Mouse (Mus musculus): ENCODE results near the gene Gm11541. TPM values are rescaled to one million over a fixed set of nuclear protein-coding genes. Genes with fewer than 3 reads are reported as not detected.
A peak's percentile ranks its signal among the peaks of the same experiment; 100 is the strongest.

Gm11541 gene
- total and polyA plus RNA-seq, 3 experiments: 0.17 TPM; not detected in 2

- no peak for TF ChIP-seq JUN (IDR thresholded peaks at IDR 0.05; ENCODE audit: insufficient read depth, low read depth, low read length)
- no peak for TF ChIP-seq MYC (IDR thresholded peaks at IDR 0.05; ENCODE audit: low read depth, low read length)
- TF ChIP-seq E2F4 (IDR thresholded peaks at IDR 0.05; ENCODE audit: insufficient replicate concordance, low read depth, low read length): no peak
- TF ChIP-seq CHD2 (IDR thresholded peaks at IDR 0.05; ENCODE audit: low read length): no peak
- TF ChIP-seq TBP (conservative IDR thresholded peaks at IDR 0.05; ENCODE audit: low read depth, low read length): no peak
- TF ChIP-seq CTCF (conservative IDR thresholded peaks at IDR 0.05 in 1 of 2, IDR thresholded peaks at IDR 0.05 in 1 of 2; ENCODE audit: low read depth in 2 of 2, low read length in 2 of 2): no peak
- TF ChIP-seq IRF4 (IDR thresholded peaks at IDR 0.05; ENCODE audit: low read depth, low read length): no peak
- no peak for TF ChIP-seq POLR2A (IDR thresholded peaks at IDR 0.05; ENCODE audit: low read depth, low read length)
- TF ChIP-seq MAX (IDR thresholded peaks at IDR 0.05; ENCODE audit: low read length): no peak
- TF ChIP-seq ZKSCAN1 (IDR thresholded peaks at IDR 0.05; ENCODE audit: borderline replicate concordance, low read depth, low read length): no peak
- no peak for DNase-seq (ENCODE audit: extremely low read depth)
- peak overlapping the region; percentile 77 to 95 (median 81) for H3K4me3 ChIP-seq (replicated peaks in 1 of 3; ENCODE audit: low read depth in 2 of 3, low read length in 2 of 3, poor library complexity in 1 of 3)
Observed at GRCm38 (mm10) chr11:94676308-94676707, 28.0 kb downstream of the Gm11541 start.

GRCm38 (mm10) chr11:94675446-94675845, 28.9 kb downstream of the Gm11541 start:
- peaks cover 12 to 29% of the 10 kb centered on the region in 2 experiments for H3K4me1 ChIP-seq (ENCODE audit: control insufficient read depth in 1 of 2, insufficient read depth in 2 of 2)
- dilution Hi-C loops (cut with MboI; ENCODE audit: extremely low pct_ligation_motif_present, extremely low pct_unique_long_range_greater_than_20kb, low sequenced_read_pairs): no loop called here
- no peak for DNase-seq (ENCODE audit: extremely low read depth)
- no peak overlapping the region for H3K4me3 ChIP-seq (replicated peaks in 1 of 3; ENCODE audit: low read depth in 2 of 3, low read length in 2 of 3, poor library complexity in 1 of 3)
- no peak for TF ChIP-seq KAT2A (IDR thresholded peaks at IDR 0.05; ENCODE audit: insufficient replicate concordance, low read length)
- TF ChIP-seq SMC3 (IDR thresholded peaks at IDR 0.05; ENCODE audit: low read depth, low read length): no peak
- TF ChIP-seq SIN3A (IDR thresholded peaks at IDR 0.05; ENCODE audit: low read length): no peak
- no peak for TF ChIP-seq RCOR1 (conservative IDR thresholded peaks at IDR 0.05; ENCODE audit: low read depth, low read length)
- no peak for TF ChIP-seq MAZ (IDR thresholded peaks at IDR 0.05; ENCODE audit: low read depth, low read length)
- TF ChIP-seq POLR2A (IDR thresholded peaks at IDR 0.05; ENCODE audit: low read depth, low read length): no peak
- TF ChIP-seq ZKSCAN1 (IDR thresholded peaks at IDR 0.05; ENCODE audit: borderline replicate concordance, low read depth, low read length): no peak
- TF ChIP-seq EP300 (IDR thresholded peaks at IDR 0.05; ENCODE audit: low read length): no peak
- no peak for TF ChIP-seq GABPA (IDR thresholded peaks at IDR 0.05; ENCODE audit: insufficient replicate concordance, low read depth, low read length)
- no peak for TF ChIP-seq BHLHE40 (IDR thresholded peaks at IDR 0.05; ENCODE audit: low read depth, low read length)
- no peak for TF ChIP-seq RAD21 (IDR thresholded peaks at IDR 0.05; ENCODE audit: low read depth, low read length)
- TF ChIP-seq IRF4 (IDR thresholded peaks at IDR 0.05; ENCODE audit: low read depth, low read length): no peak
- no peak for TF ChIP-seq ETS1 (conservative IDR thresholded peaks at IDR 0.05; ENCODE audit: low read depth, low read length)
- TF ChIP-seq ZC3H11A (IDR thresholded peaks at IDR 0.05; ENCODE audit: low read depth, low read length): no peak
- no peak for TF ChIP-seq CHD2 (IDR thresholded peaks at IDR 0.05; ENCODE audit: low read length)
- TF ChIP-seq ELF1 (IDR thresholded peaks at IDR 0.05; ENCODE audit: low read depth, low read length): no peak
- no peak for TF ChIP-seq MYC (IDR thresholded peaks at IDR 0.05; ENCODE audit: low read depth, low read length)
- TF ChIP-seq ZNF384 (IDR thresholded peaks at IDR 0.05; ENCODE audit: low read depth, low read length): no peak
- no peak for TF ChIP-seq TCF12 (IDR thresholded peaks at IDR 0.05; ENCODE audit: low read depth, low read length)
- H3K4me2 ChIP-seq (ENCODE audit: insufficient read depth, low read depth, poor library complexity, severe bottlenecking): no peak overlapping the region
- peaks cover 2 to 35% of the 10 kb centered on the region in 2 experiments for H3K36me3 ChIP-seq (replicated peaks in 1 of 2; ENCODE audit: control insufficient read depth in 1 of 2, insufficient read depth in 1 of 2, low read length in 1 of 2)
- no peaks in the 10 kb centered on the region for H3K79me2 ChIP-seq (replicated peaks; ENCODE audit: control insufficient read depth, extremely low read depth, insufficient read depth, poor library complexity, severe bottlenecking)
- no peak overlapping the region for H3K27ac ChIP-seq (ENCODE audit: insufficient read depth, low read depth)
- H3K9me3 ChIP-seq (replicated peaks; ENCODE audit: low read length): no peaks in the 10 kb centered on the region
- H3K9ac ChIP-seq (ENCODE audit: insufficient read depth, low read depth): no peak overlapping the region
- H3K27me3 ChIP-seq (replicated peaks): no peaks in the 10 kb centered on the region
- in situ Hi-C loops (cut with MboI; ENCODE audit: low pct_ligation_motif_present, low pct_unique_long_range_greater_than_20kb, low sequenced_read_pairs): no loop called here

More at GRCm38 (mm10) chr11:94676308-94676707, 28.0 kb downstream of the Gm11541 start:
- Histone ChIP-seq H3K36me3 (replicated peaks in 1 of 2; ENCODE audit: control insufficient read depth in 1 of 2, insufficient read depth in 1 of 2, low read length in 1 of 2) (peaks cover 0 to 28% of the 10 kb centered on the region in 2 experiments), H3K9ac (ENCODE audit: insufficient read depth, low read depth) (peak overlapping the region; percentile 83), H3K4me2 (ENCODE audit: insufficient read depth, low read depth, poor library complexity, severe bottlenecking) (peak overlapping the region; percentile 82), H3K27me3 (replicated peaks) (no peaks in the 10 kb centered on the region), H3K27ac (ENCODE audit: insufficient read depth, low read depth) (no peak overlapping the region), H3K9me3 (replicated peaks; ENCODE audit: low read length) (peaks cover 2% of the 10 kb centered on the region), H3K4me1 (ENCODE audit: control insufficient read depth in 1 of 2, insufficient read depth in 2 of 2) (peaks cover 12 to 29% of the 10 kb centered on the region in 2 experiments), H3K79me2 (replicated peaks; ENCODE audit: control insufficient read depth, extremely low read depth, insufficient read depth, poor library complexity, severe bottlenecking) (no peaks in the 10 kb centered on the region)
- in situ Hi-C loops (cut with MboI; ENCODE audit: low pct_ligation_motif_present, low pct_unique_long_range_greater_than_20kb, low sequenced_read_pairs): no loop called here
- dilution Hi-C loops (cut with MboI; ENCODE audit: extremely low pct_ligation_motif_present, extremely low pct_unique_long_range_greater_than_20kb, low sequenced_read_pairs): no loop called here

Data from CH12.LX (cell line).